Mouse (Mus musculus): Measurements from ENCODE around the gene Pacsin2. TPM values are rescaled to one million over a fixed set of nuclear protein-coding genes. Genes with fewer than 3 reads are reported as not detected.

The Pacsin2 gene
- polyA plus RNA-seq (2012; rRNA removed) = 24.3 and 25.1 TPM in 2 replicates

GRCm38 (mm10) chr15:83464083-83464904 lies at the start of gene Pacsin2:
TSS of gene Pacsin2 (minus strand) at chr15:83464606.

GRCm38 (mm10) chr15:83510805-83511405 lies 46.5 kb upstream of the Pacsin2 start, which contains the start of gene Ttll1:
TSS of gene Ttll1 (minus strand) at chr15:83510893.

GRCm38 (mm10) chr15:83349954-83350711 lies 114.3 kb downstream of the Pacsin2 start, which contains the start of gene Arfgap3:
TSS of gene Arfgap3 (minus strand) at chr15:83350247.

Other genes with a start within 250 kb of the Pacsin2 start
- 3.1 and 4.0 TPM in 2 replicates for gene A4galt, start 212.8 kb downstream of the Pacsin2 start, polyA plus RNA-seq (2012; rRNA removed)
- 32.2 and 34.9 TPM in 2 replicates for gene Arfgap3, start 114.4 kb downstream of the Pacsin2 start, polyA plus RNA-seq (2012; rRNA removed)
- gene Ttll1, start 46.3 kb upstream of the Pacsin2 start, polyA plus RNA-seq (2012; rRNA removed) = 65.1 and 72.2 TPM in 2 replicates
- 0.47 and 0.62 TPM in 2 replicates for gene Bik, start 62.3 kb upstream of the Pacsin2 start, polyA plus RNA-seq (2012; rRNA removed)
- 7.9 and 10.1 TPM in 2 replicates for gene Tspo, start 99.0 kb upstream of the Pacsin2 start, polyA plus RNA-seq (2012; rRNA removed)
- 31.2 and 31.6 TPM in 2 replicates for gene Mcat, start 99.2 kb upstream of the Pacsin2 start, polyA plus RNA-seq (2012; rRNA removed)
- gene Ttll12, start 130.6 kb upstream of the Pacsin2 start, polyA plus RNA-seq (2012; rRNA removed) = 36.8 and 40.6 TPM in 2 replicates

Measured in central nervous system, embryonic 18 days (tissue).